Mouse (Mus musculus) urinary bladder, postnatal 4 days (tissue): ENCODE measurements around the gene Tal1.

Source experiments
- DNase-seq, 2 experiments: peaks; one replicate each; pipeline ENCODE4 v3.0.0; 2021 to 2022; ENCODE audit warnings: low spot score in 2 of 2

Tal1 gene

GRCm38 (mm10) chr4:115111167-115111566 lies 54.9 kb downstream of the Tal1 start:
- DNase-seq = no peak

GRCm38 (mm10) chr4:115113266-115113665 lies 57.0 kb downstream of the Tal1 start:
- DNase-seq = no peak

- DNase-seq = no peak
These were observed 63.4 kb downstream of the Tal1 start for GRCm38 (mm10) chr4:115119642-115120041.

DNA sequence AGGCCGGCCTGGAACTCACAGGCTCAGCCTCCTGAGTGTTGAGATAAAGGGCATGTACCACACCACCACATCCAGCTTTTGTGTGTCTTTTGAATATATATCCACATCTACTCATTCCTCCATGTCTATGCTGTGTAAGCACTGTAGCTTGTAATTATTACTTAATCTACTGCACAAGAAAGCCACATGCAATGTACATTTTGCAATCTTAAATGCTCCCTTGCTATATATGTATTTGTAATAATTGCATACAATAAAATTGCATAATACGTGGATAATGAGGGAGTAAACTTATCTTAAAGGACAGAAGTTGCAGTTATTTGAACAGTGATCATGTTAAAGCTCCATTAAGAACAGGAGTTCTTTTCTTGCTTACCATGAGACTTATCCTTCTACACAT lies 64.9 kb downstream of the Tal1 start:
- no peak for DNase-seq
